Mouse (Mus musculus) neural tube, postnatal 0 days (tissue): Measurements from ENCODE around the gene Dusp6. TPM values are rescaled to one million over a fixed set of nuclear protein-coding genes. Genes with fewer than 3 reads are reported as not detected.

ENCODE experiments used
- polyA plus RNA-seq: library from polyadenylated mRNA; unstranded; fragments of >200 nt; fragmentation: Nextera tagmentation; extraction: Ambion mirVana; gene quantifications from 2 replicates; pipeline ENCODE4 v1.2.1, GENCODE M21; 2015

Gene Dusp6
- polyA plus RNA-seq: 27.8 and 28.1 TPM in 2 replicates

GRCm38 (mm10) chr10:99262867-99263379 is at the start of gene Dusp6:
Gene Dusp6 (plus strand): TSS chr10:99263231.

Other genes with a start within 250 kb of the Dusp6 start
- gene Poc1b, start 156.2 kb upstream of the Dusp6 start, polyA plus RNA-seq: 7.7 and 9.0 TPM in 2 replicates
- gene Galnt4, start 155.1 kb upstream of the Dusp6 start, polyA plus RNA-seq: 2.7 and 2.9 TPM in 2 replicates
- not detected in 2 replicates for gene Phxr2, start 136.9 kb upstream of the Dusp6 start, polyA plus RNA-seq